Mouse (Mus musculus): ENCODE data around the gene Cdk5r1.

GRCm38 (mm10) chr11:80479906-80480866 is 3.4 kb downstream of the Cdk5r1 start:
- TF ChIP-seq POLR2AphosphoS2 (IDR thresholded peaks at IDR 0.05; ENCODE audit: low read depth, low read length) = no peak
- TF ChIP-seq NELFE (IDR thresholded peaks at IDR 0.05; ENCODE audit: low read depth, low read length) = no peak
- no peak for TF ChIP-seq POLR2A (IDR thresholded peaks at IDR 0.05; ENCODE audit: low read depth, low read length)
- TF ChIP-seq USF2 (conservative IDR thresholded peaks at IDR 0.05; ENCODE audit: low read depth, low read length) = no peak
- no peak for TF ChIP-seq GABPA (IDR thresholded peaks at IDR 0.05; ENCODE audit: insufficient replicate concordance, low read depth, low read length)
- TF ChIP-seq JUND (conservative IDR thresholded peaks at IDR 0.05; ENCODE audit: low read depth, low read length) = no peak
- TF ChIP-seq TBP (conservative IDR thresholded peaks at IDR 0.05; ENCODE audit: low read depth, low read length) = no peak
- TF ChIP-seq MAX (IDR thresholded peaks at IDR 0.05; ENCODE audit: low read length) = no peak
- no peak for TF ChIP-seq E2F4 (IDR thresholded peaks at IDR 0.05; ENCODE audit: insufficient replicate concordance, low read depth, low read length)
- no peak for TF ChIP-seq CTCF (conservative IDR thresholded peaks at IDR 0.05 in 1 of 2, IDR thresholded peaks at IDR 0.05 in 1 of 2; ENCODE audit: low read depth in 2 of 2, low read length in 2 of 2)
- TF ChIP-seq USF1 (IDR thresholded peaks at IDR 0.05; ENCODE audit: low read depth, low read length) = no peak
- no peak for TF ChIP-seq SMC3 (IDR thresholded peaks at IDR 0.05; ENCODE audit: low read depth, low read length)
- TF ChIP-seq MAFK (IDR thresholded peaks at IDR 0.05; ENCODE audit: insufficient replicate concordance, low read length) = no peak
- TF ChIP-seq CHD1 (IDR thresholded peaks at IDR 0.05; ENCODE audit: low read depth, low read length) = no peak
